In the genomic region with DNA sequence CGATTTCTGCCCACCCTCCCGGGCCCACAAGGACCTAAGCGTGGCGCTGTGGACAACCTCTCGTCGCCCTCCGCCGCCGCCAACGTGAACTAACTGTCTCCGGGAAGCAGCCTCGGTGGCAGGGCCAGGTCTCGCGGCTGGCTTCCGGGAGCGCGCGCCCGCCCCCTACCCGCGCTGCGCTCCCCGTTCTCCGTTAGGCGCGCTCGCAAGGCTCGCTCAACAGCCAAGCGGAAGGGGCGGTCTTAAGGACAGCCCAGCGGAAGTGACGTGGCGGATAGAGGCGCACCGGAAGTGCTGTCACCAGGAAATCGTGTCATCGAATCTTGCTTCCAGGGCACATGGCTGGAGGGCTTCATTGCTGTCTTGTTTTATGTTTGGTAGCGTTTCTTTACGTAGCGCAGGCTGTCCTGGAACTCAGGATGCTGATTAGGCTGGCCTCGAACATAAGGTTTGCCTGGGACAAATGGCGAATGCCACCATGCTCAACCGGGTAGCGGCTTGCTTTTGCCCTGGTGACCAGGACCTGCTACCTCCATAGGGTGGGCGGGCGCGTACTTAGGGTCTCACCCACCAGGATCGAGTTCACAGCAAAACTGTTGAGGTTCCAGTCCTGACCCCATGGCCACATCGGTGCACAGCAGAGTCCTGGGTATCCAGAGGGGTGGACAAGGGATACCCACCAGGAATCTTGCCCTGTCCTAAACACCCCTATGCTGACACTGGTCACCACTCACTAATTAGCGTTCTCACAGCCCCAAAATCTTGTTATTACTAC, we compare ENCODE assay signal across 8 mouse cellular contexts. TPM values are rescaled to one million over a fixed set of nuclear protein-coding genes. Genes with fewer than 3 reads are reported as not detected.
A peak's percentile ranks its signal among the peaks of the same experiment; 100 is the strongest.
DNase-seq lines count a peak whose midpoint lies in the region; ATAC-seq and TF ChIP-seq lines count a peak whose summit lies in the region.

Gene Tmem230, minus strand, starts transcription at position 269 of the 775 bp plus-strand sequence.

- no peaks in the 10 kb centered on the region for H3K27me3 ChIP-seq in MEL (ENCODE audit: control insufficient read depth in 1 of 2, insufficient read depth in 2 of 2, low read length in 2 of 2)
- no peaks in the 10 kb centered on the region for H3K27me3 ChIP-seq in hindbrain, embryonic 10.5 days (ENCODE audit: insufficient read depth, poor library complexity, severe bottlenecking)
- H3K27me3 ChIP-seq in lung, postnatal 0 days (replicated peaks; ENCODE audit: insufficient read depth, low read length), result no peaks in the 10 kb centered on the region

- DNase-seq in MEL (ENCODE audit: low read depth, low spot score), result peak; percentile 92
- DNase-seq in cerebellum, adult 9-10 months, result peak; percentile 94
- peak; percentile 95 for DNase-seq in hindbrain, embryonic 10.5 days (ENCODE audit: low spot score)
- DNase-seq in layer of hippocampus, adult 9-11 months, result peak; percentile 96
- peak; percentile 98 for DNase-seq in lung, postnatal 0 days (ENCODE audit: low spot score)
- DNase-seq in ovary, postnatal 14 days (ENCODE audit: low spot score), result peak; percentile 92
- peak; percentile 97 for DNase-seq in thymus, postnatal 14 days

- no peaks in the 10 kb centered on the region; a peak in 2 of 4 replicates for H3K4me1 ChIP-seq in MEL (ENCODE audit: control insufficient read depth in 1 of 2, insufficient read depth in 2 of 2, low read length in 2 of 2)
- peaks cover 47% of the 10 kb centered on the region for H3K4me1 ChIP-seq in hindbrain, embryonic 10.5 days (replicated peaks)
- peaks cover 5% of the 10 kb centered on the region for H3K4me1 ChIP-seq in lung, postnatal 0 days (ENCODE audit: insufficient read depth, low read depth, low read length)

- TF ChIP-seq EP300 in MEL (IDR thresholded peaks at IDR 0.05; ENCODE audit: low read depth in 1 of 2, low read length in 2 of 2), result no peak
- no peak for TF ChIP-seq EP300 in lung, postnatal 0 days (IDR thresholded peaks at IDR 0.05)

- ATAC-seq in frontal cortex, adult (ENCODE audit: low TSS enrichment), result peak; percentile 95
- ATAC-seq in lung, postnatal 0 days, result peak; percentile 96

- TF ChIP-seq RAD21 in MEL (IDR thresholded peaks at IDR 0.05; ENCODE audit: low read depth, low read length), result no peak

- no peaks in the 10 kb centered on the region for H3K9me3 ChIP-seq in MEL (replicated peaks; ENCODE audit: insufficient read depth, low read length)
- no peaks in the 10 kb centered on the region for H3K9me3 ChIP-seq in hindbrain, embryonic 10.5 days
- H3K9me3 ChIP-seq in lung, postnatal 0 days (ENCODE audit: low read length), result no peaks in the 10 kb centered on the region

- H3K9ac ChIP-seq in MEL (ENCODE audit: control insufficient read depth, low read depth, low read length, poor library complexity, severe bottlenecking), result peak within 1 kb of the TSS; percentile 84
- peak within 1 kb of the TSS; percentile 65 for H3K9ac ChIP-seq in lung, postnatal 0 days (replicated peaks; ENCODE audit: low read depth)

- H3K4me3 ChIP-seq in MEL (ENCODE audit: control insufficient read depth in 1 of 2, insufficient read depth in 1 of 2, low read depth in 2 of 2, low read length in 2 of 2), result peak within 1 kb of the TSS; percentile 43 to 77
- H3K4me3 ChIP-seq in hindbrain, embryonic 10.5 days, result peak within 1 kb of the TSS; percentile 72
- H3K4me3 ChIP-seq in lung, postnatal 0 days (ENCODE audit: low read depth, low read length), result peak within 1 kb of the TSS; percentile 48

- TF ChIP-seq POLR2A in MEL (IDR thresholded peaks at IDR 0.05; ENCODE audit: control insufficient read depth in 1 of 2, insufficient read depth in 1 of 2, low read depth in 1 of 2, low read length in 2 of 2, poor library complexity in 1 of 2), result peak; percentile 54 to 77; a peak in 3 of 4 replicates

- H3K36me3 ChIP-seq in MEL (ENCODE audit: control insufficient read depth in 1 of 2, insufficient read depth in 2 of 2, low read length in 2 of 2), result peaks cover 12 to 28% of the 10 kb centered on the region in 2 experiments
- peaks cover 61% of the 10 kb centered on the region for H3K36me3 ChIP-seq in hindbrain, embryonic 10.5 days
- H3K36me3 ChIP-seq in lung, postnatal 0 days (ENCODE audit: insufficient read depth, low read length), result peaks cover 9% of the 10 kb centered on the region; the same call in 1 of the 2 replicates

- 0 out of 6 replicates have a peak, but pooled peaks of 1 of the 3 experiments have one; percentile 17 for TF ChIP-seq CTCF in MEL (IDR thresholded peaks at IDR 0.05 in 2 of 3, conservative IDR thresholded peaks at IDR 0.05 in 1 of 3; ENCODE audit: control insufficient read depth in 1 of 3, insufficient read depth in 1 of 3, low read depth in 2 of 3, low read length in 3 of 3, poor library complexity in 1 of 3, severe bottlenecking in 1 of 3)
- TF ChIP-seq CTCF in lung, postnatal 0 days (IDR thresholded peaks at IDR 0.05), result peak; percentile 51

- peaks cover 17% of the 10 kb centered on the region for H3K79me2 ChIP-seq in MEL (ENCODE audit: control insufficient read depth, insufficient read depth, low read length, poor library complexity)

- peak within 1 kb of the TSS; percentile 55 for H3K4me2 ChIP-seq in lung, postnatal 0 days (replicated peaks; ENCODE audit: low read depth, low read length)

- H3K27ac ChIP-seq in MEL (ENCODE audit: control insufficient read depth, low read depth, low read length), result peak within 1 kb of the TSS; percentile 79
- peak within 1 kb of the TSS; percentile 90 for H3K27ac ChIP-seq in hindbrain, embryonic 10.5 days
- H3K27ac ChIP-seq in lung, postnatal 0 days (ENCODE audit: low read length), result peak within 1 kb of the TSS; percentile 78

- 6% methylated on average over 50 of the region's 50 CpGs for WGBS in hindbrain, embryonic 10.5 days
- WGBS in lung, postnatal 0 days, result 6% methylated on average over 50 of the region's 50 CpGs

TF ChIP-seq in MEL, 35 proteins besides CTCF, POLR2A, EP300 and RAD21:
- TF ChIP-seq ELF1 (IDR thresholded peaks at IDR 0.05; ENCODE audit: low read depth, low read length) (peak; percentile 86), HCFC1 (IDR thresholded peaks at IDR 0.05; ENCODE audit: low read depth, low read length) (peak; percentile 85), ZMIZ1 (IDR thresholded peaks at IDR 0.05; ENCODE audit: low read depth, low read length) (peak; percentile 20; the same call in 1 of the 2 replicates), MAFK (IDR thresholded peaks at IDR 0.05; ENCODE audit: borderline replicate concordance, low read depth, low read length) (no peak), CHD2 (IDR thresholded peaks at IDR 0.05; ENCODE audit: low read length) (no peak), SIN3A (IDR thresholded peaks at IDR 0.05; ENCODE audit: low read length) (peak; percentile 21; the same call in 1 of the 2 replicates), MAX (IDR thresholded peaks at IDR 0.05; ENCODE audit: low read length) (peak; percentile 85), MXI1 (IDR thresholded peaks at IDR 0.05; ENCODE audit: low read depth, low read length) (peak; percentile 47; the same call in 1 of the 2 replicates), JUND (IDR thresholded peaks at IDR 0.05; ENCODE audit: low read depth, low read length) (no peak), NELFE (IDR thresholded peaks at IDR 0.05; ENCODE audit: low read depth, low read length) (peak; percentile 22; the same call in 1 of the 2 replicates), CHD1 (IDR thresholded peaks at IDR 0.05; ENCODE audit: low read depth, low read length) (no peak), ETS1 (IDR thresholded peaks at IDR 0.05; ENCODE audit: low read depth, low read length) (peak; percentile 20; the same call in 1 of the 2 replicates), POLR2AphosphoS2 (IDR thresholded peaks at IDR 0.05; ENCODE audit: low read length) (peak; percentile 88), MYC (IDR thresholded peaks at IDR 0.05; ENCODE audit: low read depth, low read length) (peak; percentile 88), TBP (IDR thresholded peaks at IDR 0.05; ENCODE audit: low read depth, low read length) (peak; percentile 45; the same call in 1 of the 2 replicates), MAZ (IDR thresholded peaks at IDR 0.05; ENCODE audit: low read depth, low read length) (0 out of 2 replicates have a peak, but pooled peaks have one; percentile 47)

RNA-seq across cellular contexts. Expression of gene Tmem230, which starts in this region (rescaled TPM):
- total RNA-seq in MEL (2012; rRNA removed), result 8.3 and 9.1 TPM in 2 replicates
- 10 to 100 TPM in 1 of 2 experiments, not detected in 1; 21.5 TPM for polyA plus RNA-seq in MEL (2012; ENCODE audit: insufficient read depth in 1 of 2, insufficient read length in 2 of 2, low read depth in 1 of 2, low replicate concordance in 2 of 2, missing spikeins in 1 of 2)
- 43.7 and 52.6 TPM in 2 replicates for polyA plus RNA-seq in hindbrain, embryonic 10.5 days (2016; fragmentation: Nextera tagmentation; extraction: Ambion mirVana)
- 39.6 and 41.7 TPM in 2 replicates for polyA plus RNA-seq in lung, postnatal 0 days (2015; fragmentation: Nextera tagmentation; extraction: Ambion mirVana)

Comparison
In these comparisons a context has a peak if more than half of its experiments do, and no peak if none do; other contexts are left out.
1. Peak in every context shown above with its lines: DNase-seq, ATAC-seq, H3K4me3 ChIP-seq and H3K27ac ChIP-seq.